In genomic region chr15:99083258-99083657, GRCm38 (mm10) we compare ENCODE assay signal across 9 mouse cellular contexts. TPM values are rescaled to one million over a fixed set of nuclear protein-coding genes. Genes with fewer than 3 reads are reported as not detected.
DNase-seq lines count a peak whose midpoint lies in the region; ATAC-seq lines count a peak whose summit lies in the region.
"Had no signal": no experiment of that assay in that cellular context is flagged by ENCODE, and none has a peak within 500 bp of the region (broad histone marks: within the 10 kb centered on the region; RNA-seq: fewer than 3 reads in every experiment).

No protein-coding gene starts in this region.

- intact Hi-C loops in left cerebral cortex, postnatal 10 days (cut with DNase I), result no loop called here

- peak; percentile 48; the same call in 1 of the 2 replicates for ATAC-seq in granulocyte monocyte progenitor cell, adult 5-6 weeks (replicated peaks; ENCODE audit: poor library complexity, severe bottlenecking)

- peak; percentile 40 for DNase-seq in adrenal gland, adult 2 months
- no peak for DNase-seq in adrenal gland, adult 8-10 months
- peak; percentile 36 to 48 for DNase-seq in left cerebral cortex, adult 18-20 months (ENCODE audit: low spot score in 2 of 2)
- DNase-seq in left cerebral cortex, postnatal 10 days (ENCODE audit: extremely low spot score in 1 of 2, low spot score in 2 of 2), result no peak
- DNase-seq in MEL-GATA-1-ER (ENCODE audit: extremely low read depth, low read depth), result peak; percentile 36
- peak; percentile 76 for DNase-seq in lung, postnatal 10 days
- no peak for DNase-seq in natural killer cell, adult 2 months (ENCODE audit: low spot score in 2 of 2)

RNA-seq across cellular contexts. Expression of gene C1ql4, which starts 4.4 kb away (rescaled TPM):
- total RNA-seq in adrenal gland, adult 2 months (2021), result not detected
- not detected in 2 replicates for polyA plus RNA-seq in adrenal gland, adult 2 months (2012; rRNA removed)
- total RNA-seq in adrenal gland, adult 8-10 months (2022), result not detected
- total RNA-seq in left cerebral cortex, adult 18-20 months (2021), result not detected
- total RNA-seq in left cerebral cortex, postnatal 10 days (2021), result not detected
- total RNA-seq in granulocyte monocyte progenitor cell, adult 5-6 weeks (2014; fragmentation: Nextera tagmentation), result not detected in 2 replicates
- not detected in 2 replicates for total RNA-seq in granulocyte monocyte progenitor cell, adult 5-6 weeks (2017)
- polyA plus RNA-seq: frontal cortex, adult 2 months had no signal

RNA-seq across cellular contexts. Expression of gene Troap, which starts 8.9 kb away (rescaled TPM):
- total RNA-seq in adrenal gland, adult 2 months (2021), result under 1 TPM; 0.73 to 0.78 TPM
- 2.8 and 5.2 TPM in 2 replicates for polyA plus RNA-seq in adrenal gland, adult 2 months (2012; rRNA removed)
- total RNA-seq in adrenal gland, adult 8-10 months (2022), result 1 to 10 TPM in 1 of 4 experiments, under 1 TPM in 3; 0.22 to 2.3 (median 0.67) TPM
- total RNA-seq in left cerebral cortex, adult 18-20 months (2021), result not detected
- 1 to 10 TPM; 1.4 to 2.2 TPM for total RNA-seq in left cerebral cortex, postnatal 10 days (2021)
- 11.0 and 44.6 TPM in 2 replicates for total RNA-seq in granulocyte monocyte progenitor cell, adult 5-6 weeks (2014; fragmentation: Nextera tagmentation)
- total RNA-seq in granulocyte monocyte progenitor cell, adult 5-6 weeks (2017), result 21.5 and 24.9 TPM in 2 replicates

RNA-seq across cellular contexts. Expression of gene Dnajc22, which starts 9.7 kb away (rescaled TPM):
- 1 to 10 TPM; 3.2 to 4.4 TPM for total RNA-seq in adrenal gland, adult 2 months (2021)
- polyA plus RNA-seq in adrenal gland, adult 2 months (2012; rRNA removed), result 0.29 and 0.31 TPM in 2 replicates
- 1 to 10 TPM in 2 of 4 experiments, under 1 TPM in 2; 0.37 to 1.6 (median 1.2) TPM for total RNA-seq in adrenal gland, adult 8-10 months (2022)
- not detected for total RNA-seq in left cerebral cortex, adult 18-20 months (2021)
- total RNA-seq in left cerebral cortex, postnatal 10 days (2021), result not detected
- not detected in 2 replicates for total RNA-seq in granulocyte monocyte progenitor cell, adult 5-6 weeks (2014; fragmentation: Nextera tagmentation)
- total RNA-seq in granulocyte monocyte progenitor cell, adult 5-6 weeks (2017), result not detected in 2 replicates
- polyA plus RNA-seq: frontal cortex, adult 2 months had no signal

RNA-seq across cellular contexts. Expression of gene Prph, which starts 28.3 kb away (rescaled TPM):
- total RNA-seq in adrenal gland, adult 2 months (2021), result under 1 TPM; 0.43 to 0.86 TPM
- 2.4 and 8.5 TPM in 2 replicates for polyA plus RNA-seq in adrenal gland, adult 2 months (2012; rRNA removed)
- total RNA-seq in adrenal gland, adult 8-10 months (2022), result 1 to 10 TPM in 2 of 4 experiments, under 1 TPM in 2; 0.81 to 2.2 (median 1.4) TPM
- 1 to 10 TPM in 1 of 2 experiments, under 1 TPM in 1; 0.77 to 2.6 TPM for total RNA-seq in left cerebral cortex, adult 18-20 months (2021)
- total RNA-seq in left cerebral cortex, postnatal 10 days (2021), result 1 to 10 TPM; 5.5 to 5.9 TPM
- total RNA-seq in granulocyte monocyte progenitor cell, adult 5-6 weeks (2014; fragmentation: Nextera tagmentation), result not detected in 2 replicates
- not detected in 2 replicates for total RNA-seq in granulocyte monocyte progenitor cell, adult 5-6 weeks (2017)

RNA-seq across cellular contexts. Expression of gene Spats2, which starts 42.5 kb away (rescaled TPM):
- 10 to 100 TPM; 14.0 to 15.6 TPM for total RNA-seq in adrenal gland, adult 2 months (2021)
- polyA plus RNA-seq in adrenal gland, adult 2 months (2012; rRNA removed), result 5.6 and 7.6 TPM in 2 replicates
- 10 to 100 TPM; 13.9 to 20.1 (median 17.6) TPM for total RNA-seq in adrenal gland, adult 8-10 months (2022)
- 10 to 100 TPM; 32.5 to 33.5 TPM for total RNA-seq in left cerebral cortex, adult 18-20 months (2021)
- total RNA-seq in left cerebral cortex, postnatal 10 days (2021), result 10 to 100 TPM; 34.4 to 36.4 TPM
- total RNA-seq in granulocyte monocyte progenitor cell, adult 5-6 weeks (2014; fragmentation: Nextera tagmentation), result 0.85 TPM in 1 of 2 replicates, not detected in the other
- 0.46 and 1.0 TPM in 2 replicates for total RNA-seq in granulocyte monocyte progenitor cell, adult 5-6 weeks (2017)

Comparison
In these comparisons a context has a peak if more than half of its experiments do, and no peak if none do; other contexts are left out.
1. DNase-seq: peak in adrenal gland, adult 2 months (single experiment), left cerebral cortex, adult 18-20 months (2 of 2), MEL-GATA-1-ER (single experiment) and lung, postnatal 10 days (single experiment); none in adrenal gland, adult 8-10 months (single experiment), left cerebral cortex, postnatal 10 days (0 of 2) and natural killer cell, adult 2 months (0 of 2).